Mouse (Mus musculus) cerebellum, adult 2 months (tissue): ENCODE results near the gene Dmkn. TPM values are rescaled to one million over a fixed set of nuclear protein-coding genes. Genes with fewer than 3 reads are reported as not detected.

ENCODE experiments used
- DNase-seq, 2 experiments: peaks; one replicate each; pipeline ENCODE4 v3.0.0; 2021
- H3K27ac ChIP-seq: fragments of 200-500 bp; 2 replicates; pipeline ENCODE4 v1.5.1; 2012; ENCODE audit warnings: low read length, control low read depth, inconsistent platforms; ENCODE audit not compliant: insufficient read depth
- H3K27me3 ChIP-seq: fragments of 200-500 bp; 2 replicates; pipeline ENCODE4 v1.6.1; 2012; ENCODE audit warnings: inconsistent platforms, mild to moderate bottlenecking, low read length, moderate library complexity; ENCODE audit not compliant: control insufficient read depth, insufficient read depth
- H3K4me1 ChIP-seq: fragments of 200-500 bp; 2 replicates; pipeline ENCODE4 v1.6.1; 2011; ENCODE audit warnings: low read length; ENCODE audit not compliant: control insufficient read depth, insufficient read depth
- H3K4me3 ChIP-seq: fragments of 200-500 bp; replicated peaks from 2 replicates; pipeline ENCODE3; 2011; ENCODE audit warnings: mild to moderate bottlenecking, low read depth, low read length, control low read depth; ENCODE audit not compliant: insufficient read depth
- CTCF ChIP-seq: fragments of 200-500 bp; IDR thresholded peaks from 2 replicates; pipeline ENCODE4 v1.5.1; 2011; ENCODE audit warnings: low read depth, mild to moderate bottlenecking, control low read depth, low read length, moderate library complexity, borderline replicate concordance; ENCODE audit not compliant: insufficient read depth
- POLR2A ChIP-seq: fragments of 200-500 bp; IDR thresholded peaks from 2 replicates; pipeline ENCODE4 v1.6.1; 2011; ENCODE audit warnings: low read length, control low read depth, borderline replicate concordance; ENCODE audit not compliant: insufficient read depth
- WGBS: fragments of 180-500 bp; shearing (Covaris S2); methylation state at CpG from one replicate; pipeline ENCODE4 v1.1.7; 2018; 5-methylcytosine and 5-hydroxymethylcytosine counted together
- polyA plus RNA-seq: library from polyadenylated mRNA; depleted of rRNA; stranded (reverse); fragments of >200 nt; gene quantifications from 2 replicates; pipeline ENCODE4 v1.2.3, GENCODE M21; 2012

Dmkn gene
- polyA plus RNA-seq, 1 experiment: 1.4 TPM

- Histone ChIP-seq H3K4me3 (no peak overlapping the region), H3K27ac (no peak overlapping the region), H3K4me1 (no peaks in the 10 kb centered on the region), H3K27me3 (no peaks in the 10 kb centered on the region)
- DNase-seq: no peak
- no peak for TF ChIP-seq CTCF
- TF ChIP-seq POLR2A: no peak
- 45% methylated on average over 13 of the region's 13 CpGs for WGBS
Observed at GRCm38 (mm10) chr7:30785721-30786546, 22.4 kb downstream of the Dmkn start.

- no peak within 1 kb of the TSS for H3K27ac ChIP-seq
- H3K4me3 ChIP-seq: no peak within 1 kb of the TSS
- 39% methylated on average over 15 of the region's 15 CpGs for WGBS
- TF ChIP-seq POLR2A (no peak), CTCF (no peak)
- no peak for DNase-seq
- no peaks in the 10 kb centered on the region for H3K4me1 ChIP-seq
- no peaks in the 10 kb centered on the region for H3K27me3 ChIP-seq
Observed at GRCm38 (mm10) chr7:30787377-30788022, 23.9 kb downstream of the Dmkn start, which contains the start of gene Krtdap. TSS of gene Krtdap (plus strand) at chr7:30787896.

GRCm38 (mm10) chr7:30790141-30790540, 26.6 kb downstream of the Dmkn start:
- Histone ChIP-seq H3K4me1 (no peaks in the 10 kb centered on the region), H3K27ac (no peak overlapping the region), H3K27me3 (no peaks in the 10 kb centered on the region), H3K4me3 (no peak overlapping the region)
- no peak for TF ChIP-seq CTCF
- TF ChIP-seq POLR2A: no peak
- WGBS: 60% methylated on average over 10 of the region's 10 CpGs
- DNase-seq: no peak

- H3K4me1 ChIP-seq: no peaks in the 10 kb centered on the region
- no peak for DNase-seq
- 20% methylated on average over 9 of the region's 9 CpGs for WGBS
- H3K27ac ChIP-seq: no peak overlapping the region
- H3K27me3 ChIP-seq: no peaks in the 10 kb centered on the region
- no peak for TF ChIP-seq CTCF
- no peak for TF ChIP-seq POLR2A
- H3K4me3 ChIP-seq: no peak overlapping the region
Observed at GRCm38 (mm10) chr7:30791921-30792320, 28.4 kb downstream of the Dmkn start.

- DNase-seq: no peak
- Histone ChIP-seq H3K4me3 (no peak overlapping the region), H3K4me1 (no peaks in the 10 kb centered on the region), H3K27me3 (no peaks in the 10 kb centered on the region), H3K27ac (no peak overlapping the region)
- TF ChIP-seq CTCF (no peak), POLR2A (no peak)
Observed at GRCm38 (mm10) chr7:30794921-30795320, 31.4 kb downstream of the Dmkn start.

GRCm38 (mm10) chr7:30796790-30797189, 33.2 kb downstream of the Dmkn start:
- TF ChIP-seq CTCF (no peak), POLR2A (no peak)
- H3K4me3 ChIP-seq: no peak overlapping the region
- no peaks in the 10 kb centered on the region for H3K4me1 ChIP-seq
- H3K27ac ChIP-seq: no peak overlapping the region
- no peaks in the 10 kb centered on the region for H3K27me3 ChIP-seq
- DNase-seq: no peak
- WGBS: 70% methylated on average over 1 of the region's 1 CpGs

- Histone ChIP-seq H3K4me1 (no peaks in the 10 kb centered on the region), H3K27ac (no peak overlapping the region), H3K27me3 (no peaks in the 10 kb centered on the region), H3K4me3 (no peak overlapping the region)
- no peak for DNase-seq
- no peak for TF ChIP-seq CTCF
- TF ChIP-seq POLR2A: no peak
Observed at GRCm38 (mm10) chr7:30800653-30801052, 37.1 kb downstream of the Dmkn start.

- H3K27ac ChIP-seq: no peak overlapping the region
- no peaks in the 10 kb centered on the region for H3K4me1 ChIP-seq
- H3K27me3 ChIP-seq: no peaks in the 10 kb centered on the region
- no peak for TF ChIP-seq POLR2A
- no peak for TF ChIP-seq CTCF
- no peak overlapping the region for H3K4me3 ChIP-seq
- no peak for DNase-seq
- WGBS: 91% methylated on average over 3 of the region's 3 CpGs
Observed at GRCm38 (mm10) chr7:30803256-30803655, 39.7 kb downstream of the Dmkn start.
